Mouse (Mus musculus): ENCODE measurements around the gene Rpl3l.

DNA sequence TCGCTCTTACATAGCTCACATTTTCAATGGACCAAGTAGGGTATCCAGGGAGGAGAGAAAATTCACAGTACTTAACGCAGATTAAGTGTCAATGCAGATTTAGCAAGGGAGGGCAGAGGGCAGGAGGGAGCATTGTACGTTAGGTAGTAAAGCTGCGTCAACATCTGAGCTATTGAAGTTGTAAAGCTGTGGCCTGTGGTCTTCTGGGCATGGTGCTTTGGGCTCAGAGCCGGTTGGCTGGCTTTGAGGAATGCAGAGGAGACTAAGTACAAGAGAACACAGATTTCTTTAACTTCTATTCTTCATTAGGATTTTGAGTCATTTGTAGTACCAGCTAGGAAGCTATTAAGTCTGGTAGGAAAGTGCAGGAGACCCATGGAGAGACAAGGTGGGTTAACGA lies 12.1 kb upstream of the Rpl3l start:
- TF ChIP-seq POLR2A (IDR thresholded peaks at IDR 0.05; ENCODE audit: low read depth, low read length) (no peak), CTCF (IDR thresholded peaks at IDR 0.05; ENCODE audit: borderline replicate concordance, insufficient read depth, low read length) (no peak)
